Mouse (Mus musculus) thymus, adult 2 months (tissue): ENCODE measurements around the gene Auts2.

Experiments used
- CTCF ChIP-seq: fragments of 200-500 bp; IDR thresholded peaks from 2 replicates; pipeline ENCODE4 v1.5.1; 2012; ENCODE audit warnings: mild to moderate bottlenecking, control low read depth, low read length, moderate library complexity, borderline replicate concordance; ENCODE audit not compliant: control insufficient read depth, poor library complexity, insufficient read depth; ENCODE audit errors: extremely low read depth
- POLR2A ChIP-seq: fragments of 200-500 bp; IDR thresholded peaks from 2 replicates; pipeline ENCODE4 v1.6.1; 2012; ENCODE audit warnings: mild to moderate bottlenecking, low read length, control low read depth, moderate library complexity; ENCODE audit not compliant: control insufficient read depth, poor library complexity, insufficient read depth; ENCODE audit errors: extremely low read depth

DNA sequence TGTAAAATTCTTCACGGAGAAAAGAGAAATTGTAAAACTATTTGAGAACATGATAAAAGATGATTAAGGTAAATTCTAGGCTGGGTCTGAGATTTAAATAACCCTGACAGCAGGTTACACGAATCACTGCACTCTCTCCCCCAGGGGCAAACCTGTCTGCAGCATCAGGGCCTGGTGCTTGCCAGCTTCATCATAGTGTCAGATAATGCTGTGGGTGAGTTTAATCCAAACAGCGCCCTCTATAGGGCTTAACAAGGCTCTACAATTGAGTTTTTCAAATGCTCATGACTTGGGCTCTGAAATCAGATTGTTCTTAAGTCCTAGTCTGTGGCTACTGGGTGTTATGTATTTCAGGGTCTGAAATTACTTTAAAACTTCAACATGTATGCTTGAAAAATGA, 565.6 kb downstream of the Auts2 start:
- TF ChIP-seq CTCF: no peak
- TF ChIP-seq POLR2A: no peak
